Mouse (Mus musculus) midbrain, embryonic 15.5 days (tissue): Measurements from ENCODE around the gene Tgif1. TPM values are rescaled to one million over a fixed set of nuclear protein-coding genes. Genes with fewer than 3 reads are reported as not detected.

Experiments used
- ATAC-seq: fragments of 200-750 bp; cut with Nextera tagmentation; replicated peaks from 2 replicates; pipeline ENCODE4 v1.8.0; 2017; ENCODE audit warnings: moderate TSS enrichment
- H3K27ac ChIP-seq: fragments of 300-500 bp; sonication (generic); 2 replicates; pipeline ENCODE4 v1.5.1; 2015; ENCODE audit warnings: mild to moderate bottlenecking, inconsistent platforms
- H3K27me3 ChIP-seq: fragments of 300-500 bp; sonication (generic); replicated peaks from 2 replicates; pipeline ENCODE4 v1.6.1; 2015; ENCODE audit warnings: inconsistent platforms
- H3K36me3 ChIP-seq: fragments of 300-500 bp; sonication (generic); replicated peaks from 2 replicates; pipeline ENCODE4 v1.6.1; 2015; ENCODE audit warnings: inconsistent platforms
- H3K4me1 ChIP-seq: fragments of 300-500 bp; sonication (generic); 2 replicates; pipeline ENCODE4 v1.6.1; 2015; ENCODE audit warnings: inconsistent platforms
- H3K4me2 ChIP-seq: fragments of 300-500 bp; sonication (generic); 2 replicates; pipeline ENCODE4 v1.6.1; 2015; ENCODE audit warnings: inconsistent platforms, mild to moderate bottlenecking, moderate library complexity
- H3K4me3 ChIP-seq: fragments of 300-500 bp; sonication (generic); 2 replicates; pipeline ENCODE4 v1.5.1; 2015; ENCODE audit warnings: mild to moderate bottlenecking, inconsistent platforms
- H3K9ac ChIP-seq: fragments of 300-500 bp; sonication (generic); 2 replicates; pipeline ENCODE4 v1.6.1; 2015; ENCODE audit warnings: mild to moderate bottlenecking, inconsistent platforms
- H3K9me3 ChIP-seq: fragments of 300-500 bp; sonication (generic); 2 replicates; pipeline ENCODE4 v1.6.1; 2016; ENCODE audit warnings: inconsistent platforms
- WGBS: fragments of 180-500 bp; shearing (Covaris S2); methylation state at CpG from one replicate; pipeline ENCODE4 v1.1.7; 2015; ENCODE audit warnings: mixed read lengths; 5-methylcytosine and 5-hydroxymethylcytosine counted together
- polyA plus RNA-seq: library from polyadenylated mRNA; unstranded; fragments of >200 nt; fragmentation: Nextera tagmentation; extraction: Ambion mirVana; gene quantifications from 2 replicates; pipeline ENCODE4 v1.2.1, GENCODE M21; 2015

The Tgif1 gene
- polyA plus RNA-seq, 1 experiment from 2014 or later, result 11.5 TPM

- H3K27ac ChIP-seq, result no peak overlapping the region
- H3K4me3 ChIP-seq, result no peak overlapping the region
- H3K27me3 ChIP-seq, result no peaks in the 10 kb centered on the region
- no peak overlapping the region for H3K9ac ChIP-seq
- no peaks in the 10 kb centered on the region for H3K4me1 ChIP-seq
- no peaks in the 10 kb centered on the region for H3K9me3 ChIP-seq
- ATAC-seq, result no peak
- H3K36me3 ChIP-seq, result no peaks in the 10 kb centered on the region
- WGBS, result 17% methylated on average over 7 of the region's 7 CpGs
- H3K4me2 ChIP-seq, result no peak overlapping the region
These were observed 27.8 kb upstream of the Tgif1 start for GRCm38 (mm10) chr17:70881194-70881593.

- H3K4me1 ChIP-seq, result peaks cover 7% of the 10 kb centered on the region
- ATAC-seq, result no peak
These were observed 24.9 kb upstream of the Tgif1 start for GRCm38 (mm10) chr17:70878237-70878636.

GRCm38 (mm10) chr17:70873778-70874124, 20.4 kb upstream of the Tgif1 start:
- peak; percentile 55; the same call in 1 of the 2 replicates for ATAC-seq
- peaks cover 20% of the 10 kb centered on the region for H3K4me1 ChIP-seq
- H3K27me3 ChIP-seq, result no peaks in the 10 kb centered on the region
- H3K9ac ChIP-seq, result peak overlapping the region; percentile 7; the same call in 1 of the 2 replicates
- H3K4me3 ChIP-seq, result peak overlapping the region; percentile 34
- H3K36me3 ChIP-seq, result no peaks in the 10 kb centered on the region
- peak overlapping the region; percentile 60 for H3K4me2 ChIP-seq
- WGBS, result 36% methylated on average over 7 of the region's 7 CpGs
- no peaks in the 10 kb centered on the region for H3K9me3 ChIP-seq
- H3K27ac ChIP-seq, result peak overlapping the region; percentile 27; the same call in 1 of the 2 replicates

More at GRCm38 (mm10) chr17:70878237-70878636, 24.9 kb upstream of the Tgif1 start:
- H3K27ac ChIP-seq, result no peak overlapping the region
- no peak overlapping the region for H3K9ac ChIP-seq
- H3K36me3 ChIP-seq, result no peaks in the 10 kb centered on the region
- H3K4me2 ChIP-seq, result no peak overlapping the region
- no peak overlapping the region for H3K4me3 ChIP-seq
- no peaks in the 10 kb centered on the region for H3K9me3 ChIP-seq
- H3K27me3 ChIP-seq, result no peaks in the 10 kb centered on the region

GRCm38 (mm10) chr17:70872936-70873777, 19.8 kb upstream of the Tgif1 start:
- H3K4me2 ChIP-seq, result peak overlapping the region; percentile 60
- peak overlapping the region; percentile 27 for H3K27ac ChIP-seq
- 7% methylated on average over 21 of the region's 21 CpGs for WGBS
- H3K4me3 ChIP-seq, result peak overlapping the region; percentile 34
- H3K4me1 ChIP-seq, result peaks cover 20% of the 10 kb centered on the region
- no peaks in the 10 kb centered on the region for H3K27me3 ChIP-seq
- peak; percentile 77 for ATAC-seq
- H3K9me3 ChIP-seq, result no peaks in the 10 kb centered on the region
- peak overlapping the region; percentile 7 for H3K9ac ChIP-seq
- no peaks in the 10 kb centered on the region for H3K36me3 ChIP-seq

- Histone ChIP-seq H3K36me3 (no peaks in the 10 kb centered on the region), H3K9ac (no peak overlapping the region), H3K4me3 (peak overlapping the region; percentile 34; the same call in 1 of the 2 replicates), H3K27me3 (no peaks in the 10 kb centered on the region), H3K9me3 (no peaks in the 10 kb centered on the region), H3K4me1 (peaks cover 20% of the 10 kb centered on the region), H3K27ac (peak overlapping the region; percentile 27), H3K4me2 (peak overlapping the region; percentile 60)
- peak; percentile 89 for ATAC-seq
- 4% methylated on average over 14 of the region's 14 CpGs for WGBS
These were observed 19.0 kb upstream of the Tgif1 start for GRCm38 (mm10) chr17:70872094-70872929.

GRCm38 (mm10) chr17:70871676-70872075, 18.3 kb upstream of the Tgif1 start:
- Histone ChIP-seq H3K4me1 (peaks cover 20% of the 10 kb centered on the region), H3K4me2 (no peak overlapping the region), H3K9me3 (no peaks in the 10 kb centered on the region), H3K27ac (no peak overlapping the region), H3K9ac (no peak overlapping the region), H3K4me3 (no peak overlapping the region), H3K27me3 (no peaks in the 10 kb centered on the region), H3K36me3 (no peaks in the 10 kb centered on the region)
- WGBS, result 48% methylated on average over 5 of the region's 5 CpGs
- ATAC-seq, result no peak

- H3K9me3 ChIP-seq, result no peaks in the 10 kb centered on the region
These were observed 17.2 kb upstream of the Tgif1 start for GRCm38 (mm10) chr17:70870581-70870980.

GRCm38 (mm10) chr17:70868577-70869229, 15.4 kb upstream of the Tgif1 start:
- no peaks in the 10 kb centered on the region for H3K9me3 ChIP-seq
- 91% methylated on average over 5 of the region's 5 CpGs for WGBS
- H3K4me2 ChIP-seq, result no peak overlapping the region
- no peak overlapping the region for H3K9ac ChIP-seq
- no peak for ATAC-seq
- H3K4me1 ChIP-seq, result peaks cover 18% of the 10 kb centered on the region
- no peak overlapping the region for H3K27ac ChIP-seq
- H3K27me3 ChIP-seq, result no peaks in the 10 kb centered on the region
- no peak overlapping the region for H3K4me3 ChIP-seq
- H3K36me3 ChIP-seq, result no peaks in the 10 kb centered on the region

More at GRCm38 (mm10) chr17:70870581-70870980, 17.2 kb upstream of the Tgif1 start:
- ATAC-seq, result no peak
- Histone ChIP-seq H3K36me3 (no peaks in the 10 kb centered on the region), H3K4me1 (peaks cover 20% of the 10 kb centered on the region), H3K27me3 (no peaks in the 10 kb centered on the region), H3K9ac (no peak overlapping the region), H3K4me3 (no peak overlapping the region), H3K27ac (no peak overlapping the region), H3K4me2 (no peak overlapping the region)
- 99% methylated on average over 4 of the region's 4 CpGs for WGBS

- no peak overlapping the region for H3K4me2 ChIP-seq
- ATAC-seq, result no peak
These were observed 13.3 kb upstream of the Tgif1 start for GRCm38 (mm10) chr17:70866538-70867114.

GRCm38 (mm10) chr17:70866029-70866428, 12.7 kb upstream of the Tgif1 start:
- H3K27me3 ChIP-seq, result no peaks in the 10 kb centered on the region
- no peak overlapping the region for H3K27ac ChIP-seq
- no peaks in the 10 kb centered on the region for H3K4me1 ChIP-seq
- no peak for ATAC-seq
- no peak overlapping the region for H3K4me3 ChIP-seq
- 90% methylated on average over 5 of the region's 5 CpGs for WGBS
- no peaks in the 10 kb centered on the region for H3K36me3 ChIP-seq
- no peak overlapping the region for H3K4me2 ChIP-seq
- no peaks in the 10 kb centered on the region for H3K9me3 ChIP-seq
- no peak overlapping the region for H3K9ac ChIP-seq

More at GRCm38 (mm10) chr17:70866538-70867114, 13.3 kb upstream of the Tgif1 start:
- H3K4me1 ChIP-seq, result no peaks in the 10 kb centered on the region
- WGBS, result 85% methylated on average over 6 of the region's 6 CpGs
- no peak overlapping the region for H3K27ac ChIP-seq
- no peaks in the 10 kb centered on the region for H3K27me3 ChIP-seq
- H3K9me3 ChIP-seq, result no peaks in the 10 kb centered on the region
- H3K9ac ChIP-seq, result no peak overlapping the region
- H3K4me3 ChIP-seq, result no peak overlapping the region
- H3K36me3 ChIP-seq, result no peaks in the 10 kb centered on the region

GRCm38 (mm10) chr17:70865060-70865604, 11.8 kb upstream of the Tgif1 start:
- H3K4me3 ChIP-seq, result no peak overlapping the region
- ATAC-seq, result no peak
- no peak overlapping the region for H3K9ac ChIP-seq
- no peak overlapping the region for H3K4me2 ChIP-seq
- no peaks in the 10 kb centered on the region for H3K9me3 ChIP-seq
- no peak overlapping the region for H3K27ac ChIP-seq
- no peaks in the 10 kb centered on the region for H3K36me3 ChIP-seq
- H3K4me1 ChIP-seq, result no peaks in the 10 kb centered on the region
- WGBS, result 90% methylated on average over 10 of the region's 10 CpGs
- no peaks in the 10 kb centered on the region for H3K27me3 ChIP-seq
